Mouse (Mus musculus): ENCODE data around the gene Cldn4. TPM values are rescaled to one million over a fixed set of nuclear protein-coding genes. Genes with fewer than 3 reads are reported as not detected.

Cldn4 gene
- not detected in 2 replicates for polyA plus RNA-seq (2012)

DNA sequence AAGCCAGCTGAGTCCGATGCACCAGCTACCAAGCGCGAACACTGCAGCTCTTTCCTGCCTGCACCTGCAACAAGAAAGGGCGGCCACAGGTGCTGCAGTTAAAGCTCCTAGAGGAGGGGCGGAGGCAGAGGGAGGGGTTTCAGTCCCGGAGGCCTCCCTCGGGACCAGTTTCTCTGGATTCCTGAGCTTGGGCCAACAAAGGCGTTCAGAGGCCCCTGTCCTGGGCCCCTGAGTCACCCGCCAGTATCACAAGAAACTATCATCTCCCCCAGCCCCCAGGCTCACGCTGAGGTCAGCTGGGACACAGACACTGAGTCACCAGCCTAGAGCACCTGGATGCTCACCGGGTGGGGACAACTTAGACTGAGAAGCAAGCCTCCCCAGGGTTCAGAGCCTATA is at the start of gene Cldn4:
TSS of gene Cldn4 (minus strand) at position 78 of the 399 bp plus-strand sequence.
- no peak within 1 kb of the TSS for H3K4me3 ChIP-seq (replicated peaks)
- no peaks in the 10 kb centered on the region for H3K36me3 ChIP-seq (ENCODE audit: control insufficient read depth)
- H3K9me3 ChIP-seq (ENCODE audit: control insufficient read depth, low read length): no peaks in the 10 kb centered on the region
- peaks cover 13% of the 10 kb centered on the region for H3K4me1 ChIP-seq (ENCODE audit: control insufficient read depth)
- TF ChIP-seq TAL1 (IDR thresholded peaks at IDR 0.05; ENCODE audit: low read length): no peak
- TF ChIP-seq GATA1 (IDR thresholded peaks at IDR 0.05; ENCODE audit: low read length): no peak
- peaks cover 32% of the 10 kb centered on the region for H3K27me3 ChIP-seq (ENCODE audit: control insufficient read depth)

DNA sequence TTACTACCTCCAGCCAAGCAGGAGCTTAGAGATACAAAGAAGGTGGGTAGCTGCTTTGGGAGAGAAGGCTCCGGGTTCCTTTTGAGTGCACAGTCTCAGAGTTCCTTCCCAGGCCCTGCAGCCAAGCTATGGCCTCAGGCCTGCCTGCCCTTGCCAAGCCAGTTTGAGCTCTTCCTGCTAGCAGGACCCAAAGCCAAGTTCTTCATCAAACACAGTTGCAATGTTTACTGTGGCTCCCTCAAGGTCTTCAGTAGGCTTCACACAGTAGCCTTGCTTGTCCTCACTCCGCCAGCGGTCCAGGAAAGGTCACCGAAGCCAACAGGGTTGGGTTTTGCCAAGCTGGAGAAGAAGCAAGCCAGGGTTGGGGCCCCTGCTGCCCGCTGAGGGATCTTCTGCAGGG is 45.8 kb upstream of the Cldn4 start:
- TF ChIP-seq TAL1 (IDR thresholded peaks at IDR 0.05; ENCODE audit: low read length): no peak
- TF ChIP-seq GATA1 (IDR thresholded peaks at IDR 0.05; ENCODE audit: low read length): no peak
- Histone ChIP-seq H3K27me3 (ENCODE audit: control insufficient read depth) (peaks cover 31% of the 10 kb centered on the region), H3K4me1 (ENCODE audit: control insufficient read depth) (no peaks in the 10 kb centered on the region)

DNA sequence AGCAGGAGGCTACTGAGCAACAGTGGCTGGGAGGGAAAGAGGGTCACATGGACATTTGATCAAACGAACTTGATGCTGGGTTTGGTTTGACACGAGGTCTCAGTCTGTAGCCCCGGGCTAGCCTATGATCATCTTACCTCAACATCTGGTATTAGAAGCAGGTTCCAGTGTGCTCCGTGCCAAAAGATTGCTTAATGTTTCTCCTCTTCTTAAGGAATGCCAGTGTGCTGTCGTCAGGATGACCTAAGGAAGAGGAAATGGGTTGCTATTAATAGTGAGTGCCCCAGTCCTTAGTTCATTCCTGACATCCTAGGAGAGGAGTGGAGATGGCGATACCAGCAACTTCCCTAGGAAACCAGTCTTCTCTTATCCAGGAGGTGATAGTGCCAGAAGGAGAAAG is 43.0 kb upstream of the Cldn4 start:
- no peak for TF ChIP-seq TAL1 (IDR thresholded peaks at IDR 0.05; ENCODE audit: low read length)
- no peak for TF ChIP-seq GATA1 (IDR thresholded peaks at IDR 0.05; ENCODE audit: low read length)
- H3K36me3 ChIP-seq (ENCODE audit: control insufficient read depth): no peaks in the 10 kb centered on the region
- peaks cover 59% of the 10 kb centered on the region for H3K27me3 ChIP-seq (ENCODE audit: control insufficient read depth)
- peaks cover 13% of the 10 kb centered on the region for H3K4me1 ChIP-seq (ENCODE audit: control insufficient read depth)
- peaks cover 9% of the 10 kb centered on the region; the same call in 1 of the 2 replicates for H3K9me3 ChIP-seq (ENCODE audit: control insufficient read depth, low read length)
- H3K4me3 ChIP-seq (replicated peaks): no peak overlapping the region

More for the DNA sequence above, 45.8 kb upstream of the Cldn4 start:
- Histone ChIP-seq H3K36me3 (ENCODE audit: control insufficient read depth) (no peaks in the 10 kb centered on the region), H3K4me3 (replicated peaks) (no peak overlapping the region), H3K9me3 (ENCODE audit: control insufficient read depth, low read length) (no peaks in the 10 kb centered on the region)

DNA sequence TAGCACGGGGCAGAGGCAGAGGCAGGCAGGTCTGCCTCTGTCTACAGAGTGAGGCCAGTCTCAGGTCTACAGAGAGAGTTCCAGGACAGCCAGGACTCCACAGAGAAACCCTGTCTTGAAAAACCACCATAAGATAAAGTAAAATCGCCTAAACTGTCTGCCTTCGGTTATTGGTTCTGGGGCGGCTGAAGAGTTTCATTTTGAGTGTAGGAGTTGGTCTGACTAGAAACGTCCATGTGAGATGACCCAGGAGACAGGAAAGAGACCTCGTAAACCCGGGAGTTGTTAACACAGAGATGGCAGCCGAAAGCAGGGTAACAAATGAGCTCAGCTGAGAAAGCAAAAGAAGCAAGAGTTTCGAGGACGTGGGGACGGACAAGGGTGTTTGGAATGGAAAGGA is 42.4 kb upstream of the Cldn4 start:
- Histone ChIP-seq H3K9me3 (ENCODE audit: control insufficient read depth, low read length) (peaks cover 9% of the 10 kb centered on the region; the same call in 1 of the 2 replicates), H3K4me3 (replicated peaks) (no peak overlapping the region), H3K4me1 (ENCODE audit: control insufficient read depth) (peaks cover 13% of the 10 kb centered on the region), H3K36me3 (ENCODE audit: control insufficient read depth) (no peaks in the 10 kb centered on the region), H3K27me3 (ENCODE audit: control insufficient read depth) (peaks cover 64% of the 10 kb centered on the region)
- TF ChIP-seq TAL1 (IDR thresholded peaks at IDR 0.05; ENCODE audit: low read length) (no peak), GATA1 (IDR thresholded peaks at IDR 0.05; ENCODE audit: low read length) (no peak)

DNA sequence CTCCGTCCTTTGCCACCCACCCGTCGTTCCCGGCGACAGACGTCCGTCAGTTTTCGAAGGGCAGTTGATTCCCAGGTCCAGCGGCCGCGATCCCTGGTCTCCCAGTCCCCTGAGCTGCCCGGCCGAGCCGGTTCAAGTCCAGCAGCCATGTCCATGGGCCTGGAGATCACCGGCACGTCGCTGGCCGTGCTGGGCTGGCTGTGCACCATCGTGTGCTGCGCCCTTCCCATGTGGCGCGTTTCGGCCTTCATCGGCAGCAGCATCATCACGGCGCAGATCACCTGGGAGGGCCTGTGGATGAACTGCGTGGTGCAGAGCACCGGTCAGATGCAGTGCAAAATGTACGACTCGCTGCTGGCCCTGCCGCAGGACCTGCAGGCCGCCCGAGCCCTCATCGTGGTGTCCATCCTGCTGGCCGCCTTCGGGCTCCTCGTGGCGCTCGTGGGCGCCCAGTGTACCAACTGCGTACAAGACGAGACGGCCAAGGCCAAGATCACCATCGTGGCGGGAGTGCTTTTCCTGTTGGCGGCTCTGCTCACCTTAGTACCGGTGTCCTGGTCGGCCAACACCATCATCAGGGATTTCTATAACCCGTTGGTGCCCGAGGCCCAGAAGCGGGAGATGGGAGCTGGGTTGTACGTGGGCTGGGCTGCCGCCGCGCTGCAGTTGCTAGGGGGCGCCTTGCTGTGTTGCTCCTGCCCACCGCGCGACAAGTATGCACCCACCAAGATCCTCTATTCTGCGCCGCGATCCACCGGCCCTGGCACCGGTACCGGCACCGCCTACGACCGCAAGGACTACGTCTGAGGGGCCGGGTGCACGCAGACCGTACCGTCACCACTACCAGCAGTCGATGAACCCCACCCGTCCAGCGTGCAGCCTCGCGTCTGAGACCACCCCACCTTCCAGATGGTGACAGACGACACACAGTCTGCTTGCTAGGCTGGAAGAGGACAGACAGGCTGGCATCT is 39.8 kb upstream of the Cldn4 start:
- H3K4me1 ChIP-seq (ENCODE audit: control insufficient read depth): peaks cover 13% of the 10 kb centered on the region
- no peaks in the 10 kb centered on the region for H3K36me3 ChIP-seq (ENCODE audit: control insufficient read depth)
- peaks cover 9% of the 10 kb centered on the region; the same call in 1 of the 2 replicates for H3K9me3 ChIP-seq (ENCODE audit: control insufficient read depth, low read length)
- TF ChIP-seq TAL1 (IDR thresholded peaks at IDR 0.05; ENCODE audit: low read length): no peak
- no peak for TF ChIP-seq GATA1 (IDR thresholded peaks at IDR 0.05; ENCODE audit: low read length)
- H3K4me3 ChIP-seq (replicated peaks): no peak overlapping the region
- H3K27me3 ChIP-seq (ENCODE audit: control insufficient read depth): peaks cover 71% of the 10 kb centered on the region

DNA sequence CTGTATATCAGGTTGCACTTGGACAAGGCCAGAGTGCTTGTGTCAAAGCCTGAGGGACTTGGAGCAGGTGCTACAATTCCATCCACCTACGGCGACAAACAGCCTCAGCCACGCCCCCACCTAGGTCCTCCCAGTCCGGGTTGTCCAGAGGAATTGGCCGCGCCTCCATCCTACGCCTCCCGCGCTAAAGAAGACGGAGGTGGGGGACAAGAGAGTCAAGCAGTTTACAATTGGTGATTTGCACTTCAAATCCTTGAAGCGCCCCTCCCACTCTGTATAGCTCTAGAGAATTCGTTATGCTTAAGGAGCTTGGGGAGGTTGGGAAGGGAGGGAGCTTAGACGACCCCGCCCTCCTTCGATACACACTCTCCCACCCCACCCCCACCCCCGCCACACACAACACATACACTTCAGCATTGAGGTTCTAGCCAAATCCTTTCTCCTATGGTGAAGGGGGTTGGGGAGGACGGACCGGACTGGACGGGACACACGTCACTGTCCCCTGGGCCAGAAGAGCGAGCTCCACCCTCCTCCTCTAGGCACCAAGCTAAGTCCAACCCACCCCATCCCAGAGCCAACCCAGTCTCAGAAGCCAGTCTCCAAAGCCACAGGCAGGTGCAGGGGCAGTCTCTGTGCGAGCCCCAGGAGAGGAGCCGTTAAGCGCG is 39.0 kb upstream of the Cldn4 start, which contains the start of gene Cldn3:
TSS of gene Cldn3 (plus strand) at position 582 of the 665 bp plus-strand sequence.
- no peak within 1 kb of the TSS for H3K4me3 ChIP-seq (replicated peaks)
- no peak for TF ChIP-seq GATA1 (IDR thresholded peaks at IDR 0.05; ENCODE audit: low read length)
- TF ChIP-seq TAL1 (IDR thresholded peaks at IDR 0.05; ENCODE audit: low read length): no peak
- H3K9me3 ChIP-seq (ENCODE audit: control insufficient read depth, low read length): peaks cover 9% of the 10 kb centered on the region; the same call in 1 of the 2 replicates
- no peaks in the 10 kb centered on the region for H3K36me3 ChIP-seq (ENCODE audit: control insufficient read depth)
- peaks cover 70% of the 10 kb centered on the region for H3K27me3 ChIP-seq (ENCODE audit: control insufficient read depth)
- H3K4me1 ChIP-seq (ENCODE audit: control insufficient read depth): peaks cover 13% of the 10 kb centered on the region

DNA sequence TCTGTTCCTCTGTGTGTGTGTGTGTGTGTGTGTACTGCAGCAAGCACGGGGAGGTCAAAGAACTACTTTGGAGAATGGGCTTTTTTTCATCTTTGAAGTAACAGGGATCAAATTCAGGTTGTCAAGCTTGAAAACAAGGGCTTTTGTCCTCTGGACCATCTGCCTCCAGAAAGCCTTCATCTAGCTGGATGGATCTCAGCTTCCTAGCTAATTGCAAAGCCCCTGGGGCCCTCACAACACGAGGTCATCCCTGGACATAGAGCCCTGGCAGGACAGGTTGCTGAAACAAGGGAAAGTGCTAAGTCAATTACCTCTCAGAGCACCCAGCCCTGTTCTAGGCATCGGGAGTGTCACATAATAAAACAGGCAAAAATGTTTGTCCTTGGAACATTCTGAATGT is 37.0 kb upstream of the Cldn4 start:
- H3K9me3 ChIP-seq (ENCODE audit: control insufficient read depth, low read length): peaks cover 9% of the 10 kb centered on the region; the same call in 1 of the 2 replicates
- H3K4me3 ChIP-seq (replicated peaks): no peak overlapping the region
- peaks cover 19% of the 10 kb centered on the region for H3K4me1 ChIP-seq (ENCODE audit: control insufficient read depth)
- H3K36me3 ChIP-seq (ENCODE audit: control insufficient read depth): no peaks in the 10 kb centered on the region
- TF ChIP-seq GATA1 (IDR thresholded peaks at IDR 0.05; ENCODE audit: low read length) (no peak), TAL1 (IDR thresholded peaks at IDR 0.05; ENCODE audit: low read length) (no peak)
- peaks cover 53% of the 10 kb centered on the region for H3K27me3 ChIP-seq (ENCODE audit: control insufficient read depth)

DNA sequence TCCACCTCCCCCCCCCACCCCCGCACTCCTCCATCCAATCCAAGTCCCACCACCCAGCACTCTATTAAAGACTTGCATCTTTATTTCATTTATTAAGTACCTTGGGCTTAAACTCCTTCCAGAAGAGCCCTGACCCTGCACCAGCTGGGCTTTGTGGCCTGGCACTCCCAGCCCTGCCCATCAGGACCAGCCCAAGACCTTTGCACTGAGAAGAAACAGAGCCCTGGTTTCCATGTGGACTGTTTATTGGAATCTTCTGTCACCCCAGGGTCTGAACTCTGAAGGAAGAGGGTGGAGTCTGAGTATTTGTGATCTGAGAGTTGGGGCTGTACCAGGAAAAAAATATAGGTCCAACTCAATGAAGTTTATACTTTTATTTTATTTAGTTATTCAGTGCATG is 36.4 kb upstream of the Cldn4 start:
- Histone ChIP-seq H3K27me3 (ENCODE audit: control insufficient read depth) (peaks cover 46% of the 10 kb centered on the region), H3K9me3 (ENCODE audit: control insufficient read depth, low read length) (peaks cover 9% of the 10 kb centered on the region; the same call in 1 of the 2 replicates), H3K36me3 (ENCODE audit: control insufficient read depth) (no peaks in the 10 kb centered on the region), H3K4me3 (replicated peaks) (no peak overlapping the region), H3K4me1 (ENCODE audit: control insufficient read depth) (peaks cover 19% of the 10 kb centered on the region)
- no peak for TF ChIP-seq GATA1 (IDR thresholded peaks at IDR 0.05; ENCODE audit: low read length)
- TF ChIP-seq TAL1 (IDR thresholded peaks at IDR 0.05; ENCODE audit: low read length): no peak

DNA sequence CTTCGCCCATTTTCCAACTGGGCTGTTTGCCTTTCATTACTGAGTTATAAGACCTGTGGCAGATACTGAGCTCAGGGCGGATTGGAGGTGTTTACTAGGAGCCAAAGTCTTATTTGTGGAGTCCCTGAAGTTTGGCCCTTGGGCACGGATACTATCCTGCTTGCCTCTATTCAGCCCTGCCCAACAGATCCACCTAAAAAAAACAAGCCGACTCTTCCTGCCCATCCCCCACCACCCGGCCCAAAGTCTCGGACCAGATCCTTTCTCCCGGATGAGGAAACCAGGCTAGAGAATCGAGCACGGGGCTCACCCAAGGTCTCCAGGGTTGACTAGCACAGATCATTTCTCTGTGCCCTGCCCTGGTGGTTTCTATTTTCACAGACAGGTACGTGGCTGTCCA is 34.4 kb upstream of the Cldn4 start:
- Histone ChIP-seq H3K4me3 (replicated peaks) (no peak overlapping the region), H3K36me3 (ENCODE audit: control insufficient read depth) (no peaks in the 10 kb centered on the region), H3K27me3 (ENCODE audit: control insufficient read depth) (peaks cover 26% of the 10 kb centered on the region), H3K9me3 (ENCODE audit: control insufficient read depth, low read length) (peaks cover 2% of the 10 kb centered on the region; the same call in 1 of the 2 replicates), H3K4me1 (ENCODE audit: control insufficient read depth) (peaks cover 32% of the 10 kb centered on the region)
- TF ChIP-seq GATA1 (IDR thresholded peaks at IDR 0.05; ENCODE audit: low read length): no peak
- TF ChIP-seq TAL1 (IDR thresholded peaks at IDR 0.05; ENCODE audit: low read length): no peak

Data from erythroblast, embryonic 14.5 days (primary cell).